Mouse (Mus musculus) layer of hippocampus, postnatal 25 days (tissue): ENCODE data around the gene Coa7. TPM values are rescaled to one million over a fixed set of nuclear protein-coding genes. Genes with fewer than 3 reads are reported as not detected.
"Not testable (repeated sequence)": the region's sequence is repeated elsewhere in the genome, so short reads cannot be mapped to it uniquely, and the experiment has no call there.

Experiments
- DNase-seq, 2 experiments: peaks; one replicate each; pipeline ENCODE4 v3.0.0; 2022; ENCODE audit warnings: mixed read lengths in 2 of 2, low spot score in 1 of 2; ENCODE audit errors: extremely low spot score in 1 of 2
- total RNA-seq, 2 experiments: library from RNA; stranded (reverse); gene quantifications; 2 replicates each; pipeline ENCODE4 v1.2.3; 2021

The Coa7 gene
- total RNA-seq, 2 experiments from 2014 or later = 26.2 to 26.4 TPM

- no peak for DNase-seq
Observed at GRCm38 (mm10) chr4:108338811-108339210, 10.9 kb downstream of the Coa7 start.

GRCm38 (mm10) chr4:108339277-108339690, 11.3 kb downstream of the Coa7 start:
- DNase-seq = peak; percentile 40 to 75

DNA sequence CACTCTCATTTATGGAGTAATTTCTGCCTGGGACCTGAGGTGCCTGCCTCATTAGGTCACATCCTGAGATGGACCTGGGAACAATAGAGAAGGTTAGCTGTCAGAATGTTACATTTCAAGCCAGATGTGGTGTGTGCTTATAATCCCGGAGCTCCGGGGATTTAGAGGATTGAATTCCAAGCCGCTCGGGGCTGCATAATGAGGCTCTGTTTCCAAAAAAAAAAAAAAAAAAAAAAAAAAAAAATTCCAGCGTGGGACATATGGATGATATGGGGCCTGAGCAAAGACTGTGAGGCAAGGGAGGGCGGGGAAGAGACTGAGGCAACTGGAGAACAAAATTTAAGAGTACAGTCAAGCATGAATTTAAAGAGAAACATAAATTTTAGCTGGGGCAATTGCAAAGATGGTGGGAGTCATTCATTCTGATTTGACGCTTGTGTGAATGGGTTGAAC, 16.7 kb downstream of the Coa7 start:
- DNase-seq = no peak

DNA sequence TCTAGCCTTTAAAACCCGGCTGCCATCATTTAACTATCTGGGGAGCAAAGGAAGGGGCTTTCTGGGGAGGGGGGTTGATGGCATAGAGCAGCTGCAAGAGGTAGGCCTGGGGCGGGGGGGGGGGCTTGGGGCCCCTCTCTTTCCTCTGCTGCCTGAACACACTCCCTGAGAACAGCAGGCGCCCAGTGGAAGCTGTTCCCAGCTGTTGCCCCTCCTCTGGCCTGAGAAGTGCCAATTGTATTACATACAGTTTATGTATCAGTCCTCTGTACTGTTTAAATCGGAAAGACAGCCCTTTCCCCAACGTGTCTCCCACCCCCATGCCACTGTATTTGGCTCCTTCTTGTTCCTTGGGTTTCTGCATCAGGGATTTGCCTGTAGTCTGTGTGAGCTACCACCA, 17.9 kb downstream of the Coa7 start:
- no peak for DNase-seq

- DNase-seq = no peak
Observed at GRCm38 (mm10) chr4:108347111-108347510, 19.2 kb downstream of the Coa7 start.

DNA sequence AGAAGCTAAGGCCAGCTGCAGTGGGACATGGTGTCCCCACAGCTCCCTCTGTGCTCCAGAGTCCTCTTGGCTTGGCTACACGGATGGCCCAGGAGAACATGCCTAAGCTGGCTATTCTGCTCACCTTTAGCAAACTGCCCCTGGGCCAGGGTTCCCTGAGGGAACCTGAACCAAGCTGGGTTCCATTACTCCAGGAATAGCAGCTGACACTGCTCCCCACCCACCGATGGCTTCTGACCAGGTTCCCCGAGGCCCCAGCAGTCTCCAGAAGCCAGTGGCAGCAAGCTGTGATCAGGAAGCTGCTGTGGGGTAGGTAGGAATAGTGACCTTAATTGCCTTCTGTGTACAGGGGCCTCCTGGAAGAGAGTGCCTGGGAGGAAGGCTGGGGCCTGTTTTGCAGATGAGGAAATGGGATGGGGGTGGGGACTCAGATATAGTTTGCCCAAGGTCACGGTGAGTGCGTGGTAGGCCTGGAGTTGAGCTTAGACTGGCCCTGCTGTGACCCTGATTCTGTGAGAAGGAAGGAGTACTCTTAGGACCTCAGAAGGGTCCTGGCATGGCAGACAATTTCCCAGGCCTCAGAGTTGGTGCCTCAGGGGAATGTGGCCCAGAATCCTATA, 20.4 kb downstream of the Coa7 start:
- no peak for DNase-seq

- DNase-seq = no peak
Observed at GRCm38 (mm10) chr4:108349064-108349463, 21.1 kb downstream of the Coa7 start.

DNA sequence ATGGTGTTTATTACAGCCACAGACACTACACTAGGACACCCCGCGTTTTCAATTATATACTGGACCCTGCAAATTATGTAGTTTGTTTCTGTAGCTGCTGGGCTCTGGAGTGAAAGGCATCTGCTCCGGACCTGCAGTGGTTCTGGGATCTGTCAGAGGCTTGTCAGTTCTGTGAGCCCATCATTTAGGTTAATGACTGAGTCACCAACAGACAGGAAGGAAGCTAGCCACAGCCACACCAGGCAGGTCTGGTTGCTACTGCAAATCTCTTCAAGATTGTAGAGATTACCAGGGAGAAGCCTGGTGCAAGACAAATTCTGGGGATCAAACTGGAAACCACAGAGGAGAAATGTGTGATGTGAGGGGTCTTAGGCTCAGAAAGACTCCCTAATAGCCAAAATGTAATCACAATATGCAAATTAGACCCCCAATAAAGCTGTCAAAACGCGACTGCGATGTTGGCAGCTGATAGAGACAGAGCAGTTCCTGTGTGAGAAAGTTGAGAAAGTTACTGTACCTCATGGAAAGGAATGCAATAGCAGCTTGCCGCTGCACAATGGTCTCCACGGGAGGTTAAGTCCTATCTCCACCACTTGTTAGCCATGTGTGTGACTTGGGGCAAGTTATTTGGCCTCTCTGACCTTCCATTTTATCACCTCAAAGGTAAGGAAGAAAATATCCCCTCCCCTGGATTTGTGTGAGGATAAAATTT, 22.1 kb downstream of the Coa7 start:
- no peak for DNase-seq

GRCm38 (mm10) chr4:108350819-108351218, 22.9 kb downstream of the Coa7 start:
- no peak for DNase-seq

DNA sequence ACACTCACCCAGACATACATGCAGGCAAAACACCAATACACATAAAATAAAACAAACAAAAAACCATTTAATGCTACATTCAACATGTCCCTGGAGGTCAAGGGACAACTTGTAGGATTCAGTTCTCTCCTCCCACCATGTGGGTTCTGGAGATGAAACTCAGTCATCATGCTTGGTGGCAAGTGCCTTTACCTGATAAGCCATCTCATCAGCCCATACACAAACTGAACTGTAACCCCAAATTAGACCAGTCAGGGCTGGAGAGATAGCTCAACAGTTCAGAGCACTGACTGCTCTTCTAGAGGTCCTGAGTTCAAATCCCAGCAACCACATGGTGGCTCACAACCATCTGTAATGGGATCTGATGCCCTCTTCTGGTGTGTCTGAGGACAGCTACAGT, 25.7 kb downstream of the Coa7 start:
- not testable (repeated sequence) for DNase-seq

DNA sequence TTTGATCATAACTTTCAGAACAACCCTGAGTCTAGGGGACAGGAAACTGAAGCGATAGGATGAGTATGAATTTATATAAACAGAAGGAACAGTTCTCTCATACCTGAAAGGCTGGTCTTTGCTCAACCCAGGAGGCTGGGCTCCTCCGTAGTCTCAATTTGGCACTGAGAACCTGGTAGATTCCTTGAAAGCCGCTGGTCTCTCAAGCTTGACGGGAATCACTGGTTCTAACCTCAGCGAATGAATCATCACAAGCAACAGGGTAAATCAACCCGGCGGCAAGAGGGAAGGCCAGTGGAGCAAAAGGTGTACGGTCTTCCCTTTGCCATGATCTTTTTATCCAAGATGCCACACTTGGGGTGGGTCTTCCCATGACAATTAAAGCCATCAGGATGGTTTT, 29.5 kb downstream of the Coa7 start:
- no peak for DNase-seq

DNA sequence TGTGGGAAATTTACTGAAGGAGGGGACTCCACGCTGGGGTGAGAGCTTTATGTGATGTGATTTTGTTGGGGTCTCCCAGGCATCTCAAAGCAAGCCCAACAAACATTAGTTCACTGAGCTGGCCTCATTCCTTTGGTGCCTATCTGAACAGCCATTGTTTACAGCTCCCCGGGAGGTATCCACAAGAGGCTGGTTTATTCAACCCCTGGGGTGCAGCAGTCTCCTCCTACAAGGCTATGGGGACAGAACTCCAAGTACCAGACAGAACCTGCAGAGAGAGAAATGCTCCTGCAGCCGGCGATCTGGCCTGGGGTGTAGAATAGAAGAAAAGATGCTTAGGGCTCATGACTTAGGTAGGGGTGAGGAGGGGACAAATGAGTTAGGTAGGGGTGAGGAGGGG, 30.6 kb downstream of the Coa7 start:
- DNase-seq = no peak

DNA sequence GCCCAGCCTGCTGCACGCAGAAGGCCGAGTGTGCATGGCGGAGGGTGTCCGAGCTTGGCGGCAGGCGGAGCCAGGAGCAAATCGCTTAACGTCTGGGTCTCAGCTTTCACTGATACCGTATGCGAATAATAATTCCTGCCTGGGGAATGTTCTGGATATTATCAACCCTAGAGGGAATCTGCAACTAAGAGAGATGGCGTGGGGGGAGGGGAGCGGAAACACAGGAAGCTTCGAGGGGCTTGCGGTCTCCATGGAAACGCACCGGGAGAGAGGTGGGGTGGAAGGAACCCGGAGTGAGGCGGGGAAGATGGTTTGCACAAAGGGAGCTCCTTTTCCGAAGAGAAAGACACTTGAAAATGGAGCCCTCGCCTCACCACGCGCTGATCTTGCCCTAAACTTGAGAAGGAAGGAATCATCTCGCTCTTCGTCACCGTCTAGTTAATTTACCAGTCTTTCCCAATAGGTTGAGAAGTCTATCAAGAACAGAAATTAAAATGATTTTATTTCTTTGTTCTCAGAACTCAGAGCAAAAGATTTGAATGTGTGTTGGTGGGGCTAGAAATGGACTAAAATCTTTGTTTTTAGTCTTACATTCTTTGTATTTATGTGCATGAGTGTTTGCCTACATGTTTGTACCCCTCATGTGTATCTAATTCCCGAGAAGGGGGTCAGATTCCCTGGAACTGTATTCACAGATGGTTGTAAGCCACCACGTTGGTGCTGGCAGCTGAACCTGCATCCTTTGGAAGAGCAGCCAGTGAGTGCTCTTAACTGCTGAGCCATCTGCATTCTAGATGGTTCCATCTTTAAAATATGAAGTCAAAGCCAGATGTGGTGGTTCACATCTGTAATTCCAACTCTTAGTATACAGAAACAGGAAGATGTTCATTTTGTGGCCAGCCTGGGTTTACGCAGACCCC, 32.5 kb downstream of the Coa7 start:
- DNase-seq = peak; percentile 32 to 48

DNA sequence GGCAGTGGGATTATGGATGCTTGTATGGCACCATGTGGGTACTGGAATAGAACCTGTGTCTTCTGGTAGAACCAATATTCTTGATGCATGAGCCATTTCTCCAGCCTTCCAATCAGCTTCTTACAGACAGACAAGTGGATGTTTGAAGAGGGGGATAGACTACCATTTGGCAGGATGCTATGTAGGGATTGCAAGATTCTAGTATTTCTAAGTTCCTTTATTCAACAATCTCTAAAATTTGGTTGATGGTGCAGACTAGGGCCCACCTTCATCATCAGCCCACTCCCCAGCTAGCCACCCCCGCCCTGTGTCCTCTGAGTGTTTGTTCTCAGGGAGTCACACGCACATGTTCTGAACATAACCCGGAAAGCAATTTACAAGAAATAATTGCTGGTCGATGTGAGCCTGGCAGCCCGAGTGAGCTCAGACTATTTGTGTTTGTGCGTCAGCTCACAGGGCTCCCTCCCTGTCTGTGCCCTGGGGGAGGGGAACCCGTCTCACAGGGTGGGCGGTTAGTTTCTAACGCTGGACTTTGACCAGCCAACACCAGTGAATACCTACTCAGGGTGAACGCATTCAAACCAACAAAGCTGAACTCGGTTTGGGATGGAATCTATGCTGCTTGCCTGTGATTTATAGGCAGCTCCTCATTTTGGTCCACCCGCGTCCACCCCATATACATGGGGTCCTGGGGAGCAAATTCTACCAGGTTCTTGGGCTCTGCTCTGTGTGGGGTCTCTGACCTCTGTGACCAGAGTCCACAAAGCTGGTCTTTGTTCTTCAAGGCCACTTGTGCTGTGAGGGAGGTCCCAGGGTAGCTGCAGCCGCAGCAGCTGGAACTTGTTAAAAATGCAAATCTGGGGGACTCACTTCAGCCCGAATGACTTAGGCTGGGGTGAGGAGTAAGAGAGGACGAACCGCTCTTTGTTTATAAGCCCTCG, 34.7 kb downstream of the Coa7 start:
- DNase-seq = no peak

DNA sequence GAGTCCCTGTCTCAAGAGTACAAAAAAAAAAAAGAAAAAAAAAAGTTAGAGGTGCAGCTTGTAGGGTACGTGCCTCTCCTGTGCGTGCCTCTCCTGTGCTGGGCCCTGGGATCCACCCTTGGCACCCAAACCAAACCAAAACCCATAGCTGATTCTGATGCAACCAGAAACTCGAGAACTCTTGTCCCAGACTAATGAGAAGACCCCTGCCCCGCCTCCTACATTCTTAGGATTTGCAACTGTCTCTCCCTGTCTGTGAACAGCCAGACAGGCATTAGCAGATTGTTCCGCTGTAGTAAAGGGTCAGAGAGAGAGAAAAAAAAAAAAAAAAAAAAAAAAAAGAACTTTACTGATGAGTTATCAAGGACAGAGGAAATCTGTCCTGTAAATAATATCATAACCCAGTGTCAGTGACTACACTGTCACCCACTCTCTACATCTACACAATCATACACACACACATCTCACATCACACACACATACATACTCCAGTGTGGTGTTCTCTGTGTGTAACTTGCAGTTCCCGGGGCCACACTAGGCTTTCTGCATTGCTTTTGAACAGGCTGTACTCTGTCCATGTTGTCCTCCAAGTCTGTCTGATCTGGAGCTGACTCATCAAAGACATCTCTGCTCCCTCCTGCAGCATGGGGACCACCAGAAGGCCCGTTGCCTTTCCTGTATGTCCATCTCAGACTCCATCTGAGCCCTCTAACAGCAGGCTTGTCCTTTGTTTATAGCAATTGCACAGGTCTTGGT, 35.6 kb downstream of the Coa7 start:
- no peak for DNase-seq

GRCm38 (mm10) chr4:108364111-108364476, 36.2 kb downstream of the Coa7 start:
- no peak for DNase-seq

- DNase-seq = no peak
Observed at GRCm38 (mm10) chr4:108369254-108369653, 41.3 kb downstream of the Coa7 start.

DNA sequence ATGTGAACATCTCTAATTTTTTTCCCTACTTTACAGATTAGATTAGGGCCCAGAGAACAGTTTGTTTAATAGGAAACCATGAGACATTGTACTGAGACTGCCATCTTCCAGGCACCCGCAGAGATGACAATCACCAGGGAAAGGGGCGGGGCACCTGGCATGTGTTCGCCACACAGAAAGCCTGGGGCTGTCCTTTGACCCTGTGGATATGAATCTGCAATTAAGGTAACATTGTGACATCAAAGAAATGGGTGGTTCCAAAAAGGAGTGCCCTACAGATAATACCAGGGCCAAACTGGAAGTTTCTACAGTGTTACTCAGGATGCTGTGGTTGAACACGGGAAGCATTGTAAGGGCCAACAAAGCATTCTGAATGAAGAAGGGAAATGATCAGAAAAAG, 42.5 kb downstream of the Coa7 start:
- no peak for DNase-seq

DNA sequence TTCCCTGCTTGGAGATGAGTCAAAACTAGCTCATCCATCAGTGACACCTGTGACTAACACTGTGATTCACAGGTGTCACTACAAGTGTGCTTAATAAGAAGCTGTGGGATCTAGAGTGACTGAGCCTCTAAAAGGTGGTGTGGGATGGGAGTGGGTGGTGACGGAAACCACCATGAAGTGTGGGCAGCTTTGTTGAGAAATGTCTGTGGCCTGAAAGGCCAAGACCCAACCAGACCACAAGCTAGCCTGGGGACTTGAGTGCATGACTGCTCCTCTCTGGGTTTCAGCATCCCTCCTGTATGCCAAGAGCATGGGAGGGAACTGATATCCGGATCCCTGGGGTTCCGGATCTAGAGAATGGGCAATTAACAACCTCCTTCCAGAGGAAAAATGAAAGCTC, 43.5 kb downstream of the Coa7 start:
- DNase-seq = no peak
